Mouse (Mus musculus) forebrain, postnatal 0 days (tissue): ENCODE data around the gene Adgrl4. TPM values are rescaled to one million over a fixed set of nuclear protein-coding genes. Genes with fewer than 3 reads are reported as not detected.

ENCODE experiments used
- ATAC-seq: fragments of 200-750 bp; cut with Nextera tagmentation; 2 replicates; pipeline ENCODE4 v1.8.0; 2017; ENCODE audit warnings: mild to moderate bottlenecking, moderate library complexity
- DNase-seq: peaks from one replicate; pipeline ENCODE4 v3.0.0-alpha.2; 2015
- H3K27ac ChIP-seq: fragments of 300-500 bp; sonication (generic); 2 replicates; pipeline ENCODE4 v1.5.1; 2014; ENCODE audit warnings: low read depth, mild to moderate bottlenecking, antibody characterized with exemption, low read length, moderate library complexity, mixed read lengths
- H3K27me3 ChIP-seq: fragments of 300-500 bp; sonication (generic); 2 replicates; pipeline ENCODE4 v1.6.1; 2014; ENCODE audit warnings: mild to moderate bottlenecking, low read length, mixed read lengths; ENCODE audit not compliant: insufficient read depth
- H3K36me3 ChIP-seq: fragments of 300-500 bp; sonication (generic); 2 replicates; pipeline ENCODE4 v1.6.1; 2014; ENCODE audit warnings: mild to moderate bottlenecking, moderate library complexity; ENCODE audit not compliant: insufficient read depth
- H3K4me1 ChIP-seq: fragments of 300-500 bp; sonication (generic); 2 replicates; pipeline ENCODE4 v1.6.1; 2014; ENCODE audit warnings: antibody characterized with exemption; ENCODE audit not compliant: insufficient read depth
- H3K4me2 ChIP-seq: fragments of 300-500 bp; sonication (generic); 2 replicates; pipeline ENCODE4 v1.6.1; 2014; ENCODE audit warnings: low read depth, mild to moderate bottlenecking, moderate library complexity
- H3K4me3 ChIP-seq: fragments of 300-500 bp; sonication (generic); 2 replicates; pipeline ENCODE4 v1.5.1; 2014; ENCODE audit warnings: low read depth, low read length, mixed read lengths
- H3K9ac ChIP-seq: fragments of 300-500 bp; sonication (generic); 2 replicates; pipeline ENCODE4 v1.6.1; 2014; ENCODE audit warnings: mild to moderate bottlenecking
- H3K9me3 ChIP-seq: fragments of 300-500 bp; sonication (generic); 2 replicates; pipeline ENCODE4 v1.6.1; 2016; ENCODE audit warnings: low read length
- CTCF ChIP-seq: sonication (generic); IDR thresholded peaks from 2 replicates; pipeline ENCODE4 v1.5.1; 2016; ENCODE audit warnings: antibody characterized with exemption, control low read depth, low read depth
- WGBS: fragments of 180-500 bp; shearing (Covaris S2); extraction: QIAGEN DNeasy Blood & Tissue Kit; methylation state at CpG from one replicate; pipeline ENCODE4 v1.1.7; 2014; 5-methylcytosine and 5-hydroxymethylcytosine counted together
- polyA plus RNA-seq: library from polyadenylated mRNA; unstranded; fragments of >200 nt; fragmentation: Nextera tagmentation; extraction: Ambion mirVana; gene quantifications from 2 replicates; pipeline ENCODE4 v1.2.1, GENCODE M21; 2015
- total RNA-seq: library from RNA; depleted of rRNA; stranded (reverse); fragments of >200 nt; gene quantifications from 2 replicates; pipeline ENCODE4 v1.2.3, GENCODE M21; 2014; rRNA removed

Gene Adgrl4
- 17.2 and 31.7 TPM in 2 replicates for total RNA-seq
- 9.7 and 11.9 TPM in 2 replicates for polyA plus RNA-seq

GRCm38 (mm10) chr3:151437693-151438092, at the start of gene Adgrl4:
Gene Adgrl4, plus strand, starts transcription at chr3:151437887.
- WGBS = 5% methylated on average over 17 of the region's 17 CpGs
- no peak for DNase-seq
- Histone ChIP-seq H3K4me1 (no peaks in the 10 kb centered on the region), H3K27ac (no peak within 1 kb of the TSS), H3K36me3 (no peaks in the 10 kb centered on the region), H3K9ac (no peak within 1 kb of the TSS), H3K4me2 (peak within 1 kb of the TSS; percentile 37), H3K27me3 (no peaks in the 10 kb centered on the region), H3K9me3 (no peaks in the 10 kb centered on the region), H3K4me3 (peak within 1 kb of the TSS; percentile 3; the same call in 1 of the 2 replicates)
- ATAC-seq = peak; percentile 29; the same call in 1 of the 2 replicates
- no peak for TF ChIP-seq CTCF

GRCm38 (mm10) chr3:151390912-151391311, 46.8 kb upstream of the Adgrl4 start:
- H3K4me3 ChIP-seq = no peak overlapping the region

GRCm38 (mm10) chr3:151392891-151393290, 44.8 kb upstream of the Adgrl4 start:
- no peak overlapping the region for H3K4me2 ChIP-seq
- TF ChIP-seq CTCF = no peak
- H3K27me3 ChIP-seq = no peaks in the 10 kb centered on the region
- ATAC-seq (no peak), DNase-seq (no peak)
- no peaks in the 10 kb centered on the region for H3K36me3 ChIP-seq
- H3K9me3 ChIP-seq = no peaks in the 10 kb centered on the region
- no peak overlapping the region for H3K9ac ChIP-seq
- no peaks in the 10 kb centered on the region for H3K4me1 ChIP-seq
- WGBS = 88% methylated on average over 4 of the region's 4 CpGs
- no peak overlapping the region for H3K4me3 ChIP-seq
- H3K27ac ChIP-seq = no peak overlapping the region

More at GRCm38 (mm10) chr3:151390912-151391311, 46.8 kb upstream of the Adgrl4 start:
- H3K9ac ChIP-seq = no peak overlapping the region
- H3K27ac ChIP-seq = no peak overlapping the region
- no peaks in the 10 kb centered on the region for H3K9me3 ChIP-seq
- no peak for TF ChIP-seq CTCF
- ATAC-seq (no peak), DNase-seq (no peak)
- no peak overlapping the region for H3K4me2 ChIP-seq
- H3K36me3 ChIP-seq = no peaks in the 10 kb centered on the region
- H3K27me3 ChIP-seq = no peaks in the 10 kb centered on the region
- no peaks in the 10 kb centered on the region for H3K4me1 ChIP-seq

- no peaks in the 10 kb centered on the region for H3K27me3 ChIP-seq
- 91% methylated on average over 1 of the region's 1 CpGs for WGBS
- no peak overlapping the region for H3K4me2 ChIP-seq
- H3K36me3 ChIP-seq = no peaks in the 10 kb centered on the region
- no peak for TF ChIP-seq CTCF
- H3K27ac ChIP-seq = no peak overlapping the region
- H3K4me1 ChIP-seq = no peaks in the 10 kb centered on the region
- DNase-seq (no peak), ATAC-seq (no peak)
- H3K4me3 ChIP-seq = no peak overlapping the region
- H3K9me3 ChIP-seq = no peaks in the 10 kb centered on the region
- H3K9ac ChIP-seq = no peak overlapping the region
Observed at GRCm38 (mm10) chr3:151393330-151393729, 44.4 kb upstream of the Adgrl4 start.

- H3K27ac ChIP-seq = no peak overlapping the region
- no peaks in the 10 kb centered on the region for H3K36me3 ChIP-seq
- H3K27me3 ChIP-seq = no peaks in the 10 kb centered on the region
- ATAC-seq = no peak
- H3K4me2 ChIP-seq = no peak overlapping the region
- H3K4me1 ChIP-seq = no peaks in the 10 kb centered on the region
- no peak for TF ChIP-seq CTCF
- 75% methylated on average over 1 of the region's 1 CpGs for WGBS
- no peaks in the 10 kb centered on the region for H3K9me3 ChIP-seq
- no peak overlapping the region for H3K4me3 ChIP-seq
- no peak overlapping the region for H3K9ac ChIP-seq
- no peak for DNase-seq
Observed at GRCm38 (mm10) chr3:151399270-151399669, 38.4 kb upstream of the Adgrl4 start.

GRCm38 (mm10) chr3:151411031-151411430, 26.7 kb upstream of the Adgrl4 start:
- Histone ChIP-seq H3K36me3 (no peaks in the 10 kb centered on the region), H3K27me3 (no peaks in the 10 kb centered on the region), H3K4me2 (no peak overlapping the region), H3K4me3 (no peak overlapping the region), H3K4me1 (no peaks in the 10 kb centered on the region), H3K27ac (no peak overlapping the region), H3K9ac (no peak overlapping the region), H3K9me3 (no peaks in the 10 kb centered on the region)
- 54% methylated on average over 2 of the region's 2 CpGs for WGBS
- TF ChIP-seq CTCF = no peak
- no peak for ATAC-seq
- DNase-seq = peak; percentile 10

DNA sequence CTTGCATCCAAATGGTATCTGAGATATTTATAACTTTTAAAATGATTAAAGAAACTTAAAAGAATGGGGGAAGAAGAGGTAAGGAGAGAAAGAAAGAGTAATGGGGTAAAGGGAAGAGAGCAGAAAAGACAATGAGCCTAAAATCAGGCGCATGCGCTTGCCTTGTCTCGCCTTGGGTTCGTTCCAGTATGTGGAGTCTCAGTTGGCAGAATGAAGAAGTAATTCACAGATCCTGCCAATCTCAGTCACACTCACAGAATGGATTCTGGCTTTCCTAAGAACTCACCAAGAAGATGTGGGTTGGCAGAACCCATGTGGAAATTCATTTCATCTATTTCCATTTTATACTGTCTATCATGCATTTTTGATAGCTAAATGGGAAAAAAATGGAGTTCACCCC, 26.2 kb upstream of the Adgrl4 start:
- Histone ChIP-seq H3K9ac (no peak overlapping the region), H3K4me1 (no peaks in the 10 kb centered on the region), H3K4me3 (no peak overlapping the region), H3K36me3 (no peaks in the 10 kb centered on the region), H3K9me3 (no peaks in the 10 kb centered on the region), H3K27ac (0 out of 2 replicates have a peak overlapping the region, but pooled peaks have one; percentile 21), H3K4me2 (no peak overlapping the region), H3K27me3 (no peaks in the 10 kb centered on the region)
- no peak for TF ChIP-seq CTCF
- peak; percentile 85 for DNase-seq
- peak; percentile 58; the same call in 1 of the 2 replicates for ATAC-seq
- 43% methylated on average over 4 of the region's 4 CpGs for WGBS
